Mouse (Mus musculus) right cerebral cortex, adult 2 months (tissue): ENCODE measurements around the gene Nme4.
A peak's percentile ranks its signal among the peaks of the same experiment; 100 is the strongest.
"Not testable (repeated sequence)": the region's sequence is repeated elsewhere in the genome, so short reads cannot be mapped to it uniquely, and the experiment has no call there.

ENCODE experiments used
- DNase-seq, 2 experiments: peaks; one replicate each; pipeline ENCODE4 v3.0.0; 2021 to 2022; ENCODE audit warnings: low spot score in 2 of 2

Gene Nme4

DNA sequence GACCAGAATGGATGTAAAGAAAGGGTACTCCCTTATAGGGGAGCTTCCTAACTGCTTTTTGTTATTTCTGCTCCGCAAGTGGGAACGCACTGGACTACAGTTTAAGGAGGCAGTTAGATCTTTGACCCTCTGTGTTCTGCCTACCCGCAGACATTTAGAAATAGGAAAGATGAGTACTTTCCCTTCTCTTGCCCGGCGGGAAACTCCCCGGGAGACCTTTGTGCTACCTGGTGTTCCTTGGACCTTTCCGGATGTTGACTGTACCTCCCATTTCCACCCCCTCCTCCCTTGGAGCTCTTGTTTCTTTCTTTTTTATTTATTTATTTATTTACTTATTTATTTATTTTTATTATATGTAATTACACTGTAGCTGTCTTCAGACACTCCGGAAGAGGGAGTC lies 18.7 kb upstream of the Nme4 start:
- DNase-seq: no peak

DNA sequence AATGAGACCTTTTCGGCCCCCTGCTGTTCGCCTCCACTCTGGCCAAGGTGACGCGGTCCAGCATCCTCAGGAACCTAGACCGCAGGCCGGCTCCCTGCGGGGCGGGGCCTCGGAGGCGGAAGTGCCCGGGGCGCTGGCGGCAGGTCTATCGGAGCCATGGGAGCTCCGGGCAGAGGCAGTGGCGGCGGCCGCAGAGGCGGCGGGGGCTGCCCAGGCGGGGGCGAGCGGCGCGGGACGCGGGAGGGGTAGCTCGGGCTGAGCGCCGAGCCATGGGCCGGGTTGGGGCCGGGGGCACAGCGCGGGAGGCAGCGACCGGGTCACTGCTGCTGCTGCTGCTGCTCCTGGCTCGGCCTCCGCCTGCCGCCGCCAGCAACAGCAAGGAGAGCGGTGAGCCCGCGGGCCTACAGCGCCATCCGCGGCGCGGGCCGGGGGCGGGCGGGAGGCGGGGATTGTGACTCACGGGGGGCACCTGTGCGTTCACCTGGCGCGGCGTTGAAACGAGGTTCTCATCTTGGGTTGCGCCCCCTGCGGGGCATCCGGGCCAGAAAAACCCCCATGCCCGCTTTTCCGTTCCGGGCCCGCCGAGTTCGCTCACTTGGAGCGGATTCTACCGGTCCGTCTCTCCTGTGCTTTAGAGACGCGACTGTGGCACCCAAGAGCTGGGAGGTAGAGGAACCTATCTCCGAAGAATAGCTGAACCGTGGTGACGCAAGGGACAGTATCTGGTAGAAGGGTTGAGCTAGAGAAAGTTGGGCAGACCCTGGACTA lies 18.0 kb upstream of the Nme4 start, which contains the start of gene Tmem8:
Tmem8 (plus strand) TSS at position 119 of the 768 bp plus-strand sequence.
- peak; percentile 69 to 72 for DNase-seq

DNA sequence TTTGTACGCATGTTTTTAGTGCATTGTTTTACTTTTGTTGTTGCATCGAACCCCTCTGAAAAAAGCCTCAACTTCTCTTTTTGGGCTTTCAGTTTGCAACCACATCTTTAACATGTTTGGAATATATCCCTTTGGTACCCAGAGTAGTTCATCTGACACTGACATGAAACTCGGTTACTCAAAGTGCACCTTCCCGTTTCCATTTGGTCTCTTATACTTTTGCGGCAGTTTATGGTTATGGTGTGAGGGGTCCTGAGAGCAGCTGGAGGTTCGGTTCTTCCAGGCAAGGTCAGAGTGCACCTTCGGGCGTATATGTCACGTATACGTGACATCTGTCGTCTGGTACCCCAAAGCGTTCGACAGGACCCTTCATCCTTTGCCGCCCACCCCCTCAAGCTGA lies 17.3 kb upstream of the Nme4 start:
- DNase-seq: no peak

DNA sequence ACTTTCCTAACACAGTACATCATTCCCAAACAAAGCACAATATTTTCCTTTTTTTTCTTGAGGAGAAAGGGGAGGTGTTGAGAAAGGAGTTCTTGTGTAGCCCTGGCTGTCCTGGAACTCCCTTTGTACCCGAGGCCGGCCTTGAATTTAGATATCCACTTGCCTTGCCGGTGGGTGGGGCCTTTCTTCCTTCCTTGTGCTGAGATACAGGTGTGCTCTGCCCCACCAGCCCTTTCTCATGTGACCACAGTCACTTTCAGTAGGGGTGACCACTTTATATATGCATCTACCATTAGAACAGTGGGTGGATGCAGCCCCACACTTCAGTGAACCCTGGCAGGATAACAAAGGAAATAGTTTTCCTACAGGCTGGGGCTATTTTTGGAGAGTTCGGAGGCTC lies 16.3 kb upstream of the Nme4 start:
- no peak for DNase-seq

DNA sequence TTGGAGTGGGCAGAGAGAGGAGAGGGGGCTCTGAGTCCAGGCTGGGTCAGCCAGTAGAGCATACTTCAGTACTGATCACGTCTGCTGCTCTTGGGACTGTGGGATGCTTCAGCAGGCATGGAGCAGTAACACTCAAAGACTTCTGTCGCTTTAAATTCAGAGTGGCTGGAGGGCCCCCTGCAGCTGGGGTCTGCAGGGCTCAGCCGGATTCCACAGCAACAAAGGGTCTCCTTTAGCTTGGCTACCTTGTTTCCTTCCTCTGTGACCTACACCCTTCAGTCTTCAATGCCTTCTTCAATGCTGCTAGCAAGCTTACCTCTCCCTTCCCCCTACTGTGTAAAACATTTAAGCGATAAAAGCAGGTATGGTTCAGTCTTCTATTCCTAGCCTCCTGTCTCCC lies 15.6 kb upstream of the Nme4 start:
- no peak for DNase-seq

DNA sequence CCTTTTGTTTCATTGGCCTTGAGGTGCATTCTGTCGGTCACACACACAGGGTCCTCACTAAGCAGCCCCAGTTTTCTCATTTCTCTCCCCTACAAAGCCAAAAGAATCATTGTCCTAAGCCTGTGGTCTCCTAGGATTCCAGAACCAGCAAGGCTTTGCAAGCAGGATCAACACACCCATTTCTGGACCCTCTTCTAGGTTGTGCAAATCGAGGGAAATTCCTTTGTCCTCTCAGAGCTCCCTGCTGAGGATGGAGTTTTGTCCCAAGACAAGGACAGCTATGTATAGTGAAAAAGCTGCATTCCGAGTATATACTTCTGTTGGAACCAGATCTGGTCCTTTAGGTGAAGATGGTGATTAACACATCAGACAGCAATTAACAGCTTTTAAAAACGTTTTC lies 14.8 kb upstream of the Nme4 start:
- DNase-seq: no peak

DNA sequence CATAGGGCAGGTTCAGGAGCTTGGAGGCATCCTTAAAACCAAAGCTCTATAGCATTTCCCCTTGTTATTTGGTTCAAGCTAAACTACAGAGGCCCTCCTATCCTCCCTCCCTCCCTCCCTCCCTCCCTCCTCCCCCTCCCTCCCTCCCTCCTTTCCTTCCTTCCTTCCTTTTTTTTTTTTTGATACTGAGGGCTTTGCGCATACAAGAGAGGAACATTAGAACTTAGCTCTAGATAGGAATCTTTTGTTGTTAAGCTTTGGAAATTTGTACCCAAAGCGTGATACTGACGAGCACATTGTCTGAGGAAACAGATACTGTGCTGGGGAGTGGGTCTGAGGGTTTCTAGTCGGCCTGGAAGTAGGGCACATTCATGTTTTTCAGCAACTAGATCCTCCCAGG lies 10.2 kb upstream of the Nme4 start:
- no peak for DNase-seq

DNA sequence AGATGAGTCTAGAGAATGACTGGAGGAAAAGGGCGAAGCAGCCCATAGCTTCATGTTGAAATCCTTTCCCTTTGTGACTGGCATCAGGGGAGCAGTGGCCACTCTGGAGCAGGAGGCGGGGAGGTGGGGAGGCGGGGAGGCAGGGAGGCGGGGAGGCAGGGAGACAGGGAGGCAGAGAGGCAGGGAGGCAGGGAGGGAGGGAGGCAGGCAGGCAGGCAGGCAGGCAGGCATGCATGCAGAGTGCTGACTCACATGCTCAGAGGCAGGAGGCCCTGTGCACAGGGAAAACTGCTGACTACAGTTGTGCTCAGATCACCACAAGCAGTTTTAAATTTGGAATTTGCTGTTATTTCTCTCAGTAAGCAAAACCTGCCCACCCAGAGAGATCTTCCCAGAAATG lies 6.1 kb upstream of the Nme4 start:
- DNase-seq: peak in 1 of 2 experiments; percentile 35

DNA sequence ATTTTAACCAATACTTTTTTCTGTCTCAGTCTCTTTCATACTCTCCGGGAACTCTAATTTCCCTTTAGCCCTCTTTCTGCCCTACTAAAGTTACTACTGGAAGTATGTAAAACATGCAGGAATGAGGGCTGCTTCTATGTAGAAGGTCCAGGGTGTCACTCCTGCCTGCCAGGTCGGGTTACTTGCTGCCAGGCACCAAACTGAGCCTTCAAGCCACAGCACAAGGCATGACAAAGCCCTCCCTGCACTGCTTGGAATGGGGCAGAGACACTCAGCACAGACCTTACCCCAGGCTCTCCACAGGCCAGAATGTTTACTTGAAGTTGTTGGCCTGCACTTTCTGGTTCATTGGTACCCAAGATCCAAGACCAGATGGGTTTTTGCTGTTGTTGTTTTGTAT lies 4.8 kb upstream of the Nme4 start:
- no peak for DNase-seq

DNA sequence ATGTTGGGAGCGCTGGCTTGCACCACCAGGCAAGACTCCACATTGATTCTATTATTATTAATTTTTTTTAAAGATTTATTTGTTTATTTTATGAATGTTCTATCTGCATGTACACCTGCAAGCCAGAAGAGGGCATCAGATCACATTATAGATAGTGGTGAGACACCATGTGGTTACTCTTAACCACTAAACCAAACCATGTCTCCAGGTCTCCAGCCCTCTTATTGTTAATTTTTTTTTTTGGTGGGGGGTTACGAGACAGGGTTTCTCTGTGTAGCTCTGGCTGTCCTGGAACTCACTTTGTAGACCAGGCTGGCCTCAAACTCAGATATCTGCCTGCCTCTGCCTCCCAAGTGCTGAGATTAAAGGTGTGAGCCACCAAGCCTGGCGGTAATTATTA lies 3.9 kb upstream of the Nme4 start:
- not testable (repeated sequence) for DNase-seq

DNA sequence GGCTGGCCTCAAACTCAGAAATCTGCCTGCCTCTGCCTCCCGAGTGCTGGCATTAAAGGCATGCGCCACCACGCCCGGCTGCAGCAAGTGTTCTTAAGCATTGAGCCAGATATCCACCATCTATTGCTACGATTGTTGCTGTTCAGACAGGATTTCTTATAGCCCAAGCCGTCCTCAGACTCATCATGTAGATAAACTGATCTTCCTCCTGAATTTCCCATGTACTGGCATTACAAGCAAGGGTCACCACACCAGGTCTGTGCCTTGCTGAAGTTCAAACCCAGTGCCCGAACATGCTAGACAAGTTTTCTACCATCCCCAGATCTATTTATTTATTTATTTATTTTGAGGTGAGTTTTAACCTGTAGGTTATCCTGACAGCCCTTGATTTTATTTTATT lies 3.1 kb upstream of the Nme4 start:
- no peak for DNase-seq

DNA sequence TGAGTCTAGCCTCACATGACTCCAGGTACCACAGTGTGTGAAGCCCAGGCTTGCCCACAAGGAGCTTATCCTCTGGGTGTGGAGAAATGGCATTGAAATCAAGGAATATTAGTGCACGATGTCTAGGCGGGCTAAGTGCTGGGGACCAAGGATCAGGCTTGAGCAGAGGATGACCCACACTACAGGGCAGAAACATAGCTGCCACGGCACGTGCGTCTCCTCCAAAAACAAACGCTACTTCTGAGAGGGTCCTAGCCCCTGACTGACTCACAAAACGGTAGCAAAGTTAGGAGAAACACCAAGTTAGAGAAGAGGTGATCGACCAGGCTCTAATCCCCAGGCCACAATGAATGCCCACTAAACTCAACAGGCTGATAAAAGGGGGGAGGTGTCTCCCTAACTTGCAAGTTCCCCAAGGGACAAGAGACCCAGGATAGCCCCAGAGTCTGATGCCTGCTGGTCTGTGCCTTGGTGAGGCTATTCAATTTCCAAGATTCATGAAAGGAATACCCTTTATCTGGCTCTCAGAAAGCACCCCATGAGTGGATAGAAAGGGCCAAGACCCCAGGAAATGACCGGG lies 781 bp downstream of the Nme4 start:
- no peak for DNase-seq

DNA sequence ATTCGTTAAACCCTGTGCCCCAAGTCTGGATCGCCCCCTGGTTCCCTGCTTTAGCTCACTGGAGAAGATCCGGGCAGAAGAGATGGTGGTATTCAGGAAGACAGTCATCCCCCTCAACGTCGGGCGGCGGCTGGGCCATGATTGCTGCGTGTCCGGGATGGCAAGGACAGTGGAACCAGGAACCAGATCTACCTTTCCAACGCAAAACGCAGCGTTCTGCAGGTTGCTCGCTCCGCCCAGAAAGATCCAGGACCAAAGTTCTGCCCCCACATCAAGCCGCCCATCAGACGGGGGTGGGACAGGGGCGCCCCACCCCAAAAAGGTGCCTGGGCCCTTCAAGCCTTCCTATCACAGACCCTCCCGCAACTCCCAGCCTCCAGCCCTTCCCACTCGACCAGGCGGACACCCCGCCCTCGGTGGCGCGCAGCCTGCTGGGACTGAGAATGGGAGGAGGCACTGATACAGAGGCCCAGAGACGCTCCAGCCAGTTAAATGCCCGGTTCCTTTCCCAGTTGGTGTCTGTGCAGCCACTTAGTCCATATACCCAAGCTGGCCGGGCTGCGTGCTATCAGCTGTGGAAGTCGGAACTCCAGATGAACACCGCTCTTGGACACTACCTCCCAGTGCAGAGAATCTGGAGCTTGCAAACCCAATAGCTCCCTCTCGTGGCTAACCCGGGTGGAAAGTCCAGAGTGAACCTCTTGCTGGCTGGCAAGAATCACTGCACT lies 5.3 kb downstream of the Nme4 start, which contains the start of gene Decr2:
Decr2 (minus strand) TSS at position 433 of the 728 bp plus-strand sequence.
- DNase-seq: peak; percentile 89 to 91

DNA sequence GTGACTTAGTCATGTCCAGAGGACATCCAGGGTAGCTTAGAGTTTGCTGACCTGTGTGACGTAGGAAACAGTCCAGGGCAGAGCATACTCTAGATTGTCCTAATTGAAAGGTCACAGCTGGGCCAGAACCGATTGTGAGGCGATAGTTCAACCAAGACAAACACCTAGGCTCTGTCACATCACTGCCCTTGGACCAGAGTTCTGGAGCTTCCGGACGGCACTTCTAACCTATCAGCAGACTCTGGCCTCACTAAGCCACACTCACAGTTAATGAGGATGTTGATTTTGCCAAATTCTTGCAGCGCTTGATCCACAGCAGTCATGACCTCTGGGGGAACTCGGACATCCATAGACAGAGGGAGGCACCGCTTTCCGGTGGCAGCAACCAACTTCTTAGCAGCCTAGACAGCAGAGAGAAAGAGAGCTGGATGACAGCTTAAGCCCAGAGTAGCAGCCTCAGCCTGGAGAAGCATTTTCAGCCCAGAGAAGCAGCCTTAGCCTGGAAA lies 8.3 kb downstream of the Nme4 start:
- DNase-seq: no peak

DNA sequence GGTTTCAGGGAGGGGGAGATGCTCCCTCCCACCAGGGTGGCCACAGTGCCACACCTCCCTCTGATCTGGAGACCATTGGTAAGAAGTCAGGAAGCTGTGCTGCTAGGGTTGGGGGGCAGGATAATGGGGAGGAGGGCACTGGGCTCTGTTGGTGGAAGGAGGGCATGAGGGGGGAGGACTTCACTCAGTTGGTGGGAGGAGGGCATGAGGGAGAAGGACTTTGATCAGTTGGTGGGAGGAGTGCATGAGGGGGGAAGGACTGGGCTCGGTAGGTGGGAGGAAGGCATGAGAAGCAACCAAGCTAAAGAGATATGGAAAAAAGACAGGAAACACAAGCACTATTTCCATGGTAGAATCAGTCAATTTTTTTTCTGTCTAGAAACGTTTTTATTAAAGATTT lies 14.5 kb downstream of the Nme4 start:
- no peak for DNase-seq

DNA sequence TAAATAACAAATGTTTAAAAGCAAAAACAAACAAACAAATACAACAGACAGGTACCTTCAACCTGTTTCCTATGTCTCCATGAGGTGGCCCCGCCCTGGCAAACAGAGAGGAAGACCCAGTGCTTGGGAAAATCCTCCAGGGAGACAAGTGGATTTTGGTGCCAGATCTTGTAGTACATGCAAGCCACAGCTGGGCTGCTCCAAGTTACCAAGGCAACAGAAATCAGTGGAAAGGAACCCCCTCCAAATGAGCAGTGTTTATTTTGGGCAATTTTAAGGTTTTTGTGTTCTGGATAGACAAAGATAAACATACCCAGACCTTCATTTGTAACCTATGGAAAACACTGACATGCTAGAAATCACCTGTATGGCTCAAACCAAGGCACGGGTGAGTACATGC lies 16.6 kb downstream of the Nme4 start:
- peak in 1 of 2 experiments; percentile 40 for DNase-seq

DNA sequence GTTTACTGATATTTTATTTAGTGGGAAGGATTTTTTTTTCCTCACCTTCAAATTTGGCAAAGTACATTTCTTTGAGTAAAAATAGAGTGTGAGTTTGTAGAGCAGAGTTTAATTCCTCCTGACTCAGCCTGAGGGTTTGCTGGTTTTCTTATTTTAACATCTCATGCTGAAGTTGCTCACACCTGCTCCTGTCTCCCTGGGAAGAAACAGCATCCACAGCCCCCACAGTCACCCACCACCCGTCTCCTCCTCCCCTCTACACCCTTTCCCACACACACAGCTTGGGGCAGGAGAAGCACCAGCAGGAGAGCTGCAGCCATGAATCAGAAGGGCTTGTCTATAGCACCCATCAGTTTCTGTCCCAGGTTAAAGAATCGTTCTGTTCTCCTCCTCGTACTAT lies 20.2 kb downstream of the Nme4 start:
- DNase-seq: peak; percentile 75 to 77

DNA sequence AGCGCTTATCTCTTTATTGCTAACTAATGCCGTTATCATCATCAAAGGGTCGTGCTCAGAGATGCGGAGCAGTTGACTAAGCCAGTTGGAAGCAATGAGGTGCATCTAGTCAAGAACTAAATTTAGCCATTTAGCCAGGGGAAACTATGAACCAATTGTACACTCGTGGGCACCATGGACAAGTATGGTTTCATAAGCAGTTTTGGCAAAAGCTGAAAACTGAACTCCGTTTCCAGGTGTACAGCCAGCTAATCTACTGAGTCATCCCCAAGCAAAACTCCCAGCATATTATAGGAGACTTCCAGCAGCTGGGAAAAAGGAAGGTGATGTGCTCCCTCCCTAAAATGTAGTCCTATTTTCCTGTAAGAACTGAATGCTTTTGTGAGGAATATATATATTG lies 25.3 kb downstream of the Nme4 start:
- DNase-seq: no peak

DNA sequence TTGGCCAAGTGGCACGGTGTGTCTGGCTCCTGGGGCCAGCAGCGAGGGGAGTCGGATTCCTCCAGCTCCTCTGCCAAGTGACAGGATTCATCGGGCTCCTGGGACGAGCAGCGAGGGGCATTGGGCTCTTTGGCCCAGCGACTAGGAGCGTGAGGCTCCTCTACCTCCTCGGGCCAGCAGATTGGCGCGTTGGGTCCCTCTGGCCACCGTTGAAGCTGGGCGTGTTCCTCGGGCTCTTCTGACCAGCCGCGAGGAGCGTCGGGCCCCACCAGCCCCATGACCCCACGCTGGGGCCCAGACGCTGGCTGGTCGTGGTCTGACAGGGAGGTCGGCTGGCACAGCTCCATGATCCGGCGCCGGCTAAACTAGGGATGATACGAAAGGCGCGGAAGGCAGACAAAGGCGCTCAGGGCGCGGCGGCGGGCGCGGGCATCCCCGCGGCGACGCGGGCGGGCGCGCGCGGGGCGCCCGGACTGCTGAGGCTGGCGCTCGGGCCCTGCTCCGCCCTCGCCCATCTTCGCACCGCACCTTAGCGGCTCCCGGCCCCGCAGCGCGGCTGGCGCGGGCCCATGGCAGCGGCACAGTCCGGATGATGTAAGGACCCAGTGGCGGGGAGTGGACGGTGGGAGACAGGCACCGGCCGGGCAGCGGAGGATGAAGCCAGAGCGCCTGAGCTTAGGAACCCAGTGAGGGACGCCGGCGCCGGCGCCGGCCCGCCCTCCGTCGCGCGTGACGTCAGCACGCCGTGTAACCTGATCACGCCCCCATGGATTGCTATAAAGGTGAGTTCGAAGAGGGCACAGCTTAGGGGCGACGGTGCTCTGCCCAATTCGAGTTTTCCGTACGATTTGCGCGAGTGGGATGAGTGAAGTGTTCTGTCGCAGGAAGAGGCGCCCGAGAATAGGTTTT lies 26.3 kb downstream of the Nme4 start, which contains the start of gene Rab11fip3:
Rab11fip3 (minus strand) TSS at position 725 of the 909 bp plus-strand sequence.
- peak; percentile 80 to 85 for DNase-seq

DNA sequence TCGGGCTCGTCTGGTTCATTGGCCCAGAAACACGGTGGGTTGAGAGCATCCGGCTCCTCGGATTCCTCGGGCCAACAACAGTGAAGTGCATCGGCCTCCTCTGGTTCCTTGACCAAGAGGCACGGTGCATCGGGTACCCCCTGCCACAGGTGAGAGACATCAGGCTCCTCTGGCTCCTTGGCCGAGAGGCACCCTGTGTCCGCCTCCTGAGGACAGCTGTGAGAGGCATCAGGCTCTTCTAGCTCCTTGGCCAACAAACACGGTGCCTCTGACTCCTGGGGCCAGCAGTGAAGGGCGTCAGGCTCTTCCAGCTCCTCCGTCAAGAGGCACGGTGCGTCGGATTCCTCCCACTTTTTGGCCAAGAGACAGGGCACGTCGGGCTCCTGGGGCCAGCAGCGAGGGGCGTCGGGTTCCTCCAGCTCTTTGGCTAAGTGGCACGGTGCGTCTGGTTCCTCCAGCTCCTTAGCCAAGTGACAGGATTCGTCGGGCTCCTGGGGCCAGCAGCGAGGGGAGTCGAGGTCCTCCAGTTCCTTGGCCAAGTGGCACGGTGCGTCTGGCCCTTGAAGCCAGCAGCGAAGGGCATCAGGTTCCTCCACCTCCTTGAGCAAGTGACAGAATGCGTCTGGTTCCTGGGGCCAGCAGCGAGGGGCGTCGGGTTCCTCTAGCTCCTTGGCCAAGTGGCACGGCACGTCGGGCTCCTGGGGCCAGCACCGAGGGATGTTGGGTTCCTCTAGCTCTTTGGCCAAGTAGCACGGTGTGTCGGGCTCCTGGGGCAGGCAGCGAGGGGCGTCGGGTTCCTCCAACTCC lies 27.2 kb downstream of the Nme4 start:
- no peak for DNase-seq
